Mouse (Mus musculus): ENCODE results near the gene Fbf1.

Gene Fbf1

DNA sequence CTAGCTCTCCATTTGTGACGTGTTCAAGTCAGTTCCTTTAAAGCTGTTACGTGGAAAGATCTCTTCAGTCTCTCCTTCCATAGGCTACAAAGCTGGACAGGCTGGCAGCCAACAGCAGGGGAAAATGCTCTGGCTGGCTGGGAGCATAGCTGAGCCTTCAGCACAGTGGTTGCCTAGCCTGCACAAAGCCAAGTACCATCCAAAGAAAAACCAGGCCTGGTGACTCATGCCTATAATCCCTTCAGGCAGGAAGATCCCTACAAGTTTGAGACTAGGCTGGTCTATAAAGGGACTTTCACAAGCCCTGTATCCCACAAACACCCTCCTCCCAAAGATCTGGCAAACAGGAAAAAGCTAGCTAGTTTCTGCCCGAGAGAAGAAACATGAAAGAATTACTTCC lies 17.9 kb upstream of the Fbf1 start:
- DNase-seq (ENCODE audit: low read depth, low spot score) = no peak

- no peak for DNase-seq (ENCODE audit: low read depth, low spot score)
Measured at GRCm38 (mm10) chr11:116178411-116179121, 10.6 kb upstream of the Fbf1 start.

DNA sequence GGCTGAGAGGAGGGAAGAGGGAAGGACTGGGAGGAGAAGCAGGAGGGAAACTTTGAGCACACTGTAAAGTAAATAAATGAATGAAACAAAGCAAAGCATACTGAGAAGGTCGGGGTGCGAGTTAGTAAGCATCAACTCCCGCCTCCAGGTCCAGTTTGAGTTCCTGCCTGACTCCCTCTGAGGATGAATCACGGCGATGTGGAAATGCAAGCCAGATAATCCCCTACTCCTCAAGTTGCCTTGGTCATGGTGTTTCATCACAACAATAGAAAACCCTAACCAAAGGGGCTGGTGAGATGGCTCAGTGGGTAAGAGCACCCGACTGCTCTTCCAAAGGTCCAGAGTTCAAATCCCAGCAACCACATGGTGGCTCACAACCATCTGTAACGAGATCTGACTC lies 8.0 kb upstream of the Fbf1 start:
- no peak for DNase-seq (ENCODE audit: low read depth, low spot score)

- no peak for DNase-seq (ENCODE audit: low read depth, low spot score)
Measured at GRCm38 (mm10) chr11:116174775-116175448, 6.9 kb upstream of the Fbf1 start.

DNA sequence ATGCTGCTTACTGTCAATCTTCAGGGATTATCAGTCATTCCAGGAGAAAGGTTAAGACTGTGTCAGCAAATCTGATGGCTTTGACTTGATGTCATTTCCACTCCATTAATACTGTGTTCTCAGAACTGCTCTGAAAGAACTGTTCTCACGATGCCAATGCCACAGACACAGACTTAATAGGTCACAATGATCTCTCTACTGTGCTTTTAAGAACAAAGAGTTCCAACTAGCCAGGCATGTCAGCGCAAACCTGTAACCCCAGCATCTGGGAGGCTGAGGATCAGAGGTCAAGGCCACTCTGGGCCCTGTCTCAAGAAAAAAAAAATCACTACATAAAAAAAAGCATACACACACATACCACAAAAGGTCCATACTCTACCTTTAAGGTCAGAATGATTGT lies 4.0 kb upstream of the Fbf1 start:
- DNase-seq (ENCODE audit: low read depth, low spot score) = no peak

DNA sequence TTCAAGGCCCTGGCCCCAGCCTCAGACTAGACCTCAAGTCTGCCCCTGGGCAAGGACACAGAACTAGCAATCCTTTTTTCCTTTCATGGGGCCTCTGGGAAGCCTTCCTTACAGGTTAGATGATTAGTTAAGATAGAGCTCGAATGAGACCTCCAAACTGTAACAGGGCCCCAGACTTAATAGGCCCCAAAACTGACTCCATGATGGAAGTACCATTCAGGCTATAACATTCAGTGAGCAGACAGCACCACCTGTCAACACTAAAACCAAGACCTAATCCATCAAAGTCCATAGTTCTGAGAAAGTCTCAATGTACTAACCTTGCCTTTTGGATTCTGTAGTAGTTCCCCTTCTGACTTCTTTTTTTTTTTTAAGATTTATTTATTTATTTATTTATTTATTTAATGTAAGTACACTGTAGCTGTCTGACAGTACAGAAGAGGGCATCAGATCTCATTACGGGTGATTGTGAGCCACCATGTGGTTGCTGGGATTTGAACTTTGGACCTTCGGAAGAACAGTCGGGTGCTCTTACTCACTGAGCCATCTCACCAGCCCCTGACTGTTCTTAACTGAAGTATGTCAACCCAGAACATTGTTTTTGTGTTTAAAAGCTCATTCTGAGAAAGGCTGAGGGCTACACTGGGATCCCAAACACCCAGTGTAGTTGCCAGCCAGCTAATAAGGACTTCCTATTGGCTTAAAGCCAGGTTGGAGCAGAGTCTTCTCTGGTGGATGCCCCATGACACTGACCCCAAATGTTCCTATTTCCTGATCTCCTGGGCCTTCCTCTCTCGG lies 2.2 kb upstream of the Fbf1 start:
- DNase-seq (ENCODE audit: low read depth, low spot score) = no peak

- DNase-seq (ENCODE audit: low read depth, low spot score) = no peak
Measured at GRCm38 (mm10) chr11:116169214-116169613, 1.2 kb upstream of the Fbf1 start.

DNA sequence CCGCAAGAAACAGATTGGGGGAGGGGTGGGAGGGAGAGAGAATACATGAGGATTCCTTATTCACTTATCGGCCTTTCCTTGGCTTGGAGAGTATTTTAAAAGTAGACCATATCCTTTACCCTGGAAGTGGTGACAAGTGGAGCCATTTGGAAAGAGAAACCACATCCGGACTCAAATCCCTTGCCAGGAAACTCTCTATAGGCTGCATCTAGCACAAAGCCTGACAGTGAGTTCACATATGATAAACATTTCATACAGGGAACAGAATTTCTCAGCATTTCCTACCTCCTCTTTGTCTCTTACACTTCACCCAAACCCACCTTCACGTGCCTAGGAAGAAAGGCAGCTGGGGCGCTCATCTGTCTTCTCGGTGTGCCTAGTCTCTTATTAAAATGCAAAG lies 734 bp downstream of the Fbf1 start:
- DNase-seq (ENCODE audit: low read depth, low spot score) = no peak

DNA sequence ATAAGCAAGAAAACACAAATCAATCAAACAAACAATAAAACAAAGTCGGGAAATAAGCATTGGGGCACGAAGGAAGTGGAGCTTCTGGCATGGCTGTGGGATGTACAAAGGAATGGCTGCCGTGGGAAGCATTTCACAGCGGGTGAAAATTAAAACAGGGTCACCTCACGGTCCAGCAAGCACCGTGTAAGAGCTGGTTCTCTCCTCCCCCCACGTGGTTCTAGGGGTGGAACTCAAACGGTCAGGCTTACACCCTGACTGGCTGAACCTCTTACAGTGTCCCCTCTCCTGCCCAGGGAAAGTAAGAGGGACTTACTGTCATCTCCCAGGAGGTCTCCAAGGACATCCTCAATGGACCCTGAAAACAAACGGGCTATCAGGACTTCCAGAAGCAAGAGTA lies 5.0 kb downstream of the Fbf1 start:
- DNase-seq (ENCODE audit: low read depth, low spot score) = no peak

- no peak for DNase-seq (ENCODE audit: low read depth, low spot score)
Measured at GRCm38 (mm10) chr11:116162146-116162545, 5.8 kb downstream of the Fbf1 start.

DNA sequence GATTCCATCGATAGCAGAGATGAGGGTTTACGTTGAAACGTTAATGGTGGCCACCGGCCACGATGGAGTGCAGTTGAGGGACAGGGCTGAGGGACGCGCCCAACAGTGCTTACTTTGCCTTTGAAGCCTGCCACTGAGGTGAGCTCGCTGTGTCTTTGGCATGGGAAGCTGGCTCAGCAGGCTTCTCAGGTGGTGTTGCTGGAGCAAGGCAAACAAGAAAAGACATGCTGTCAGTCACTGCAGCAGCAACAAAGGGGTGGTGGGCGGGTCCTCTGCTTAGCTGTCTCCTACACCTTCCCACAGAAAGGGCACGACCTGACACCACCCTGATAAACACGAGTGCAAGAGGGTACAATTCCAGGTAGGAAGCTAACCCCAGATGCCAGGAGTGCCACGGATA lies 6.7 kb downstream of the Fbf1 start:
- no peak for DNase-seq (ENCODE audit: low read depth, low spot score)

DNA sequence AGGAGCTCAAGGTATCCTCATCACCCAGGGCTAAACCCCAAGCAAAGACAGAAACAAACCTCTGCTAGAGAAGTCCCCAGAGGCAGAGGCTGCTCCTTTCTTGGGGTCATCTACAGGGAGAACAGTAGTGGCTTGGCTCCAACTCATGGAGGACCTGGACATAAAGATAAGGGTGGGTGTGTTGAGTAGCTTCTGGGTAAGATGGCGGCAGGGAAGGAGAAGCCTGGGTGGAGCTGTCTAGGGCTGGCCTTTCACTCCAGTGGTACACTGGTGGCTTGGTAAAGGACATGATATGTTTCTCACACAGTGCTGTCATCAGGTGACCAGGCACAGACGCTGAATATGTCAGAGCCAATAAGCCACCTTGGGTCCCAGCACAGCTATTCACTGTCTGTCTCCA lies 17.0 kb downstream of the Fbf1 start:
- DNase-seq (ENCODE audit: low read depth, low spot score) = no peak

DNA sequence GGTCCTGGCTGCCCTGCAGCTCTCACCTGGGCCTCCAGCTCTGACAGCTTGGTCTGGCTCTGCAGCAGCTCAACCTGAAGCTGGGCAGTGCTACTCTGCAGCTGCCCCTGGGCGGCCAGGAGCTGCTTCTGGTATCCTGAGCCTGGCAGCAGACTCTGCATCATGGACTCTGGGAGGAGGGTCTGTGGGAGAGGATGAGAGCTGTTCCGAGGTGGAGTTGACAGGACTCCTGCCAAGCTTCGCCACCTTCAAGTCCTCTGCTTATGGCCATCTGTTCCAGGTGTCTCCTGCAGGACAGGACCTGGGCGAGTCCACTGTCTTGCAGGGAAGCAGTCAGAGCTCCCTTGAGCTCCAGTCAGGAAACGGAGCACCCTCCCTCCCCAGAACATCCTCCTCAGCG lies 18.6 kb downstream of the Fbf1 start:
- no peak for DNase-seq (ENCODE audit: low read depth, low spot score)

GRCm38 (mm10) chr11:116148761-116149221 lies 19.2 kb downstream of the Fbf1 start:
- no peak for DNase-seq (ENCODE audit: low read depth, low spot score)

GRCm38 (mm10) chr11:116146294-116146985 lies 21.5 kb downstream of the Fbf1 start:
- DNase-seq (ENCODE audit: low read depth, low spot score) = no peak

DNA sequence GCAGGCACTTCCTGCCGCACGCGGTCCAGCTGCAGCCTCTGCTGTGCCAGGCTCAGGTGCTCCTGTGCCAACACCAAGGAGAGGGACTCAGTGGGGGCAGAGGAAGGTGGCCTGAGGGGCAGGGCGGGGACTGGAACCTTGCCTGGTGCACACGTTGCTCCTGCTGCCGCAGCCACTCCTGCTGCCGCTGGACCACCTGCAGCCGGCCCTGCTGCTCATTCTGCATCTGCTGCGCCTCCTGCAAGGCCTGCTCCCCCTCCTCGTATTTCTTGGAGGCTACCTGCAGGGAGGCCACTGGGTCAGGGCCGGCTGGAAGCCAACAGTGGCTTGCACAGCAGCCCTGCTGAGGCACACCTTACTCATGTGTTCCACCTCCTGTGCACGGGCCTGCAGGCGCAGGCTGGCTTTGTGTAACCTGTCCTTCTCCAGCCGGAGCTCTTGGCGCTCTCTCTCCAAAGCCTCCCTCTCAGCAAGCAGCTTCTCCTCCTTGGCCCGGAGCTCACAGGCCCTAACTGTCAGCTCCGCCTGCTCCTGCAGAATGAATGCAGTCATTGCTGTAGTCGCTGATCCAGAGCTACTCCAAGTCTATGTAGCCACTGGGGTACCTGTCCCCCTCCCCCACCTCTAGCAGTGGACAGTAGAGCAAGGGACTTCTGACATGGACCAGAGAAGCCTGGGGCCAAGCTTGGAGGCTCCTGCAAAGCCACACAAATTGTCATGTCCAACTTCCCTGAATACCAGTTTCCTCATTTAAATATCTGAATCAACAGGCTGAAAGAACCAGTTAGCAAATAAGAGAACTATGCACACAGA lies 22.3 kb downstream of the Fbf1 start:
- no peak for DNase-seq (ENCODE audit: low read depth, low spot score)

- no peak for DNase-seq (ENCODE audit: low read depth, low spot score)
Measured at GRCm38 (mm10) chr11:116143468-116143867, 24.5 kb downstream of the Fbf1 start.

DNA sequence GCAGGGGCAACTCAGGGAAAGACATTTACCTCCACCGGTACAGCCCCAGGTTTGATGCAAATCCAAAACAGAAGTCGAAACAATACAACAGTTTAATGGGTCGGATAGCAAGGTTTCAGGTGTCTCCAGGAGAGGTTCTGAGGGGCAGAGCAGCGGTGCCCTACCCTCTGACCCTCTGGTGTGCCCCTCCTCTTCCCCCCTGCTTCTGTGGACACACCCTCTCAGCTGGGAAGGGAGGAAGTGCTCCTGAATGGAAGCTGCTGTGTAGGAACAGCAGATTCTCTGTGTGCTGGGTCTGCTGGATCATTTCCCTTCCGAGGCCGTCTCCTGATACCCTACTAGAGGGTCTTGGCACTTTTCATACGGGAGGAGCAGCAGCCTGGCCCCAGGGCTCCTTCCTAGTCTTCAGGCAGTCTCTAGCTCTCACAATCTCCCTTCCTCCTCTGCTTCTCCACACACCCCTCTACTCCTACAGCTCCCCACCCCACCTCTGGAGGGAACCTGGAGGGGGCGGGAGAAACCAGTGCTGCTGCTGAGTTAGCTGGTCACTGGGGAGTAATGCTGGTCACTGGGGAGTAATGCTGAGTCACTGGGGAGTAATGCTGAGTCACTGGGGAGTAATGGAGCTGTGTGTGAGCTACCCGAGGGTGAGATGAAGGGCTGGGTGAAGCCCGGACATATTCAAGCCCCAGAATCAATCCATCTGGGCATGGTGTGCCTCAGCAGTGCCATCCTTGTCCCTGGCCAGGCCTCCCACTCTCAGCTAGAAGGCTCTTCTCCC lies 25.6 kb downstream of the Fbf1 start:
- no peak for DNase-seq (ENCODE audit: low read depth, low spot score)

DNA sequence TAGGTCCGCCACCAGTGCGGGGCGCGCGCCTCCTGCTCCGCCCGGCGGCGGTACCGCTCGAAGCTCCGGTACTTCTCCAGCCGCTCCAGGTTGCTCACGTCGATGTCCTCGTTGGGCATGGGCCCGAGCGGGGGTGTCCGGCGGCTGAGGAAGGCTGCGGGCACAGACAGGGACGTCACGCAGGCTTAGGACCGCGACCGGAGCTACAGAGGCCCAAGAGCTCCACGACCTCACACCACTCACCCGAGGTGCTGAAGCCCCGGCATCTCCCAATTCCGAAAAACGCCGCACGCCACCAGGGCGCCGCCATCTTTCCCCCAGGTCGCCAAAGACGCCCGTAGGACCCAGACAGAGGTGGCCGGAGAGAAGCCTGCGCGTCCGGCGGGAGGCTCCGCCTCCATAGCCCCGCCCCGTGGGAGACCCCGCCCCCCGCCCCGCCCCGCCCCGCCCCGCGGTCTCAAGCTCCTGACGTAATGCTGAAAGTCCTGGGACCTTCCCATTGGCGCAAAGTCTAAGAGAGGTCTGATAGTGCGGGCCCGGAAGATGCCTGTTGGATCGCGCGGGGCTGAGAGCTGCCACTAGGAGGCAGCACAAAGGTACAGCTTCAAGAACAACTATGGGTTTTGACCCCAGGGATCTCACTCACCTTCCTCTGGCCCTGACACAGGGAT lies 29.4 kb downstream of the Fbf1 start, which contains the start of gene Mrpl38:
TSS of gene Mrpl38 (minus strand) at position 401 of the 671 bp plus-strand sequence.
- DNase-seq (ENCODE audit: low read depth, low spot score) = peak; percentile 90

GRCm38 (mm10) chr11:116138096-116138467 lies 29.9 kb downstream of the Fbf1 start:
- no peak for DNase-seq (ENCODE audit: low read depth, low spot score)
